Mouse (Mus musculus) ES-E14 (cell line): ENCODE data around the gene Robo2.

Source experiments
- CHD2 ChIP-seq: IDR thresholded peaks from 2 replicates; pipeline ENCODE4 v1.6.1; 2014; ENCODE audit warnings: mild to moderate bottlenecking, low read depth, low read length, inconsistent platforms
- HCFC1 ChIP-seq: IDR thresholded peaks from 2 replicates; pipeline ENCODE4 v1.6.1; 2012; ENCODE audit warnings: low read length, inconsistent platforms, borderline replicate concordance; ENCODE audit not compliant: insufficient read depth
- MAFK ChIP-seq: IDR thresholded peaks from 2 replicates; pipeline ENCODE4 v1.6.1; 2014; ENCODE audit warnings: mild to moderate bottlenecking, low read depth, low read length, inconsistent platforms; ENCODE audit not compliant: insufficient read depth
- ZC3H11A ChIP-seq: IDR thresholded peaks from 2 replicates; pipeline ENCODE4 v1.6.1; 2012; ENCODE audit warnings: low read depth, mild to moderate bottlenecking, inconsistent platforms, low read length, borderline replicate concordance
- ZNF384 ChIP-seq: IDR thresholded peaks from 2 replicates; pipeline ENCODE4 v1.6.1; 2012; ENCODE audit warnings: low read depth, low read length, inconsistent platforms

DNA sequence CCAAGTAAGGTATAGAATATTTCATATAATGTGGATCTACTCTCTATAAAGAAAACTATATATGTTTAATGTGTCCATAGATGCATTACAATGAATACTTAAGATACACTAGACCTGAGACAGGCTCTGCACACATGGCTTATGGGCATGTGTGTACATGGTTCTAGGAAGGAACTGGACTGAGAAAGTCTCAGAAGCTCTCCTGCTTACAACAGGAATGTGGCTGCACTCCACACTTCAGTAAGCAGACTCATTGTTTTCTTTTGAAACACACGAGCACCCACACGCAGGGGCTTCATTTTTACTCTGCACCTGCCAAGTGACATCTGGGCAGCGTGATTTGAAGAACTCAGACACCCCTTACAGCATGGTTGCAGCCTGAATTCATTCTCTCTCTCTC lies 364.4 kb downstream of the Robo2 start:
- no peak for TF ChIP-seq MAFK
- TF ChIP-seq HCFC1, result no peak
- no peak for TF ChIP-seq ZC3H11A
- no peak for TF ChIP-seq CHD2
- no peak for TF ChIP-seq ZNF384
